Mouse (Mus musculus) heart, adult 2 months (tissue): ENCODE measurements around the gene Clybl.

Experiments used
- CTCF ChIP-seq: fragments of 200-600 bp; IDR thresholded peaks from 2 replicates; pipeline ENCODE4 v1.8.1; 2022; ENCODE audit warnings: antibody characterized with exemption, mild to moderate bottlenecking, moderate library complexity
- EP300 ChIP-seq: fragments of 200-500 bp; IDR thresholded peaks from 2 replicates; pipeline ENCODE4 v1.6.1; 2011; ENCODE audit warnings: low read depth, low read length, control low read depth; ENCODE audit not compliant: insufficient read depth
- POLR2A ChIP-seq: fragments of 200-500 bp; IDR thresholded peaks from 2 replicates; pipeline ENCODE4 v1.6.1; 2011; ENCODE audit warnings: mild to moderate bottlenecking, low read depth, low read length, control low read depth; ENCODE audit not compliant: insufficient read depth

GRCm38 (mm10) chr14:122379076-122379475 is 197.6 kb downstream of the Clybl start:
- TF ChIP-seq EP300 (no peak), CTCF (no peak), POLR2A (no peak)
